Mouse (Mus musculus) liver, postnatal 0 days (tissue): ENCODE results near the gene Itgb5.

Source experiments
- CTCF ChIP-seq: sonication (generic); IDR thresholded peaks from 2 replicates; pipeline ENCODE4 v1.5.1; 2016; ENCODE audit warnings: antibody characterized with exemption, low read depth
- EP300 ChIP-seq: IDR thresholded peaks from 2 replicates; pipeline ENCODE4 v1.6.1; 2016; ENCODE audit warnings: antibody characterized with exemption, low read depth, mild to moderate bottlenecking

DNA sequence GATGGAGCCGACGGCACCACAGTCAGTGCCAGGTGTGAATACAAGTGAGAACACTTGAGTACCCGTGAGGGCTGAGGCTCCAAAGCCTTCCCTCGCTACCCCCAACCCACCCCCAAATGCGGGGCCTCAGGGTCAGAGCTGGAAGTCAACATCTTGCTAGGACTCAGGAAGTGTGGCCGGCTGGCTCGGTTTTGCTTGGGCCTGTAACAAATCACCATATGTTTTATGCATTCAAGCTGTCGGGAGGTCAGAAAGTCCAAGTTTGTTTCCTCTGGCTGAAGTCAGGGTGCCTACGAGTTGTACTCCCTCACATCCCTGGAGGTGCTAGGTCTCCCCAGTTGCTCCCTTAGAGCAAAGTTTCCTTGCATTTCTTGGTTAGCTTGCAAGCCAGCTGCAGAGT lies 110.2 kb downstream of the Itgb5 start:
- no peak for TF ChIP-seq CTCF
- no peak for TF ChIP-seq EP300
